Mouse (Mus musculus) lung, postnatal 0 days (tissue): ENCODE results near the gene Fam102a. TPM values are rescaled to one million over a fixed set of nuclear protein-coding genes. Genes with fewer than 3 reads are reported as not detected.
A peak's percentile ranks its signal among the peaks of the same experiment; 100 is the strongest.

Experiments
- ATAC-seq: fragments of 200-750 bp; cut with Nextera tagmentation; 2 replicates; pipeline ENCODE4 v1.8.0; 2017; ENCODE audit warnings: moderate library complexity
- DNase-seq: peaks from one replicate; pipeline ENCODE4 v3.0.0-alpha.2; 2016; ENCODE audit warnings: low spot score
- H3K27ac ChIP-seq: fragments of 300-500 bp; sonication (generic); 2 replicates; pipeline ENCODE4 v1.5.1; 2014; ENCODE audit warnings: antibody characterized with exemption, mild to moderate bottlenecking, low read length, mixed read lengths
- H3K27me3 ChIP-seq: fragments of 300-500 bp; sonication (generic); replicated peaks from 2 replicates; pipeline ENCODE4 v1.6.1; 2014; ENCODE audit warnings: low read length, mixed read lengths; ENCODE audit not compliant: insufficient read depth
- H3K36me3 ChIP-seq: fragments of 300-500 bp; sonication (generic); 2 replicates; pipeline ENCODE4 v1.6.1; 2014; ENCODE audit warnings: low read length, mixed read lengths; ENCODE audit not compliant: insufficient read depth
- H3K4me1 ChIP-seq: fragments of 300-500 bp; sonication (generic); 2 replicates; pipeline ENCODE4 v1.6.1; 2014; ENCODE audit warnings: antibody characterized with exemption, low read depth, low read length, mixed read lengths; ENCODE audit not compliant: insufficient read depth
- H3K4me2 ChIP-seq: fragments of 300-500 bp; sonication (generic); replicated peaks from 2 replicates; pipeline ENCODE4 v1.6.1; 2014; ENCODE audit warnings: low read depth, mild to moderate bottlenecking, low read length, moderate library complexity, mixed read lengths
- H3K4me3 ChIP-seq: fragments of 300-500 bp; sonication (generic); 2 replicates; pipeline ENCODE4 v1.5.1; 2014; ENCODE audit warnings: low read depth, low read length
- H3K9ac ChIP-seq: fragments of 300-500 bp; sonication (generic); replicated peaks from 2 replicates; pipeline ENCODE4 v1.6.1; 2014; ENCODE audit warnings: low read depth, mild to moderate bottlenecking
- H3K9me3 ChIP-seq: fragments of 300-500 bp; sonication (generic); 2 replicates; pipeline ENCODE4 v1.6.1; 2016; ENCODE audit warnings: low read length, mixed read lengths
- CTCF ChIP-seq: IDR thresholded peaks from 2 replicates; pipeline ENCODE4 v1.5.1; 2016; ENCODE audit warnings: antibody characterized with exemption, mild to moderate bottlenecking
- EP300 ChIP-seq: IDR thresholded peaks from 2 replicates; pipeline ENCODE4 v1.6.1; 2016; ENCODE audit warnings: antibody characterized with exemption, mild to moderate bottlenecking, control low read depth
- WGBS: fragments of 180-500 bp; shearing (Covaris S2); extraction: QIAGEN DNeasy Blood & Tissue Kit; methylation state at CpG from one replicate; pipeline ENCODE4 v1.1.7; 2014; 5-methylcytosine and 5-hydroxymethylcytosine counted together
- polyA plus RNA-seq: library from polyadenylated mRNA; unstranded; fragments of >200 nt; fragmentation: Nextera tagmentation; extraction: Ambion mirVana; gene quantifications from 2 replicates; pipeline ENCODE4 v1.2.1, GENCODE M21; 2015

The Fam102a gene
- polyA plus RNA-seq, 1 experiment from 2014 or later = 8.0 TPM

DNA sequence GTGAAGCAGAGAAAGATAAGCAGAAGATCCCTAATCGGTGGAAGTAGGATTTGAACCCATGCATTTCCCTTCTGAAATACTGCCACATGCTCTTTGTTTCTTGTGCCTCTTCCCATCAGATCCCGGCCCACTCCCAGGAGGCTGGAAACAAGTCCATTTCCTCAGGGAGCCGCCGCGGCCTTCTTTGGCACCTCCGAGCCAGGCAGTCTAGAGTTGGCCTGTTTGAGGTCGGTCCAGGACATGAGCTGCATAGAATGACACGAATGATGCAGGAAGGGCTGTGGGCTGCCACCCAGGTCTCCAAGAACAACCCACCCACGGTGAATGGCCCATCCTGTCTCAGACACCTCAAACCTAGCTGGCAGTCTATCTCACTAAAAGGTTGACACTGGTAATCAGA lies 41.4 kb downstream of the Fam102a start:
- Histone ChIP-seq H3K4me2 (no peak overlapping the region), H3K9ac (no peak overlapping the region), H3K4me1 (no peaks in the 10 kb centered on the region; the same call in 1 of the 2 replicates), H3K27ac (no peak overlapping the region), H3K27me3 (peaks cover 10% of the 10 kb centered on the region; the same call in 1 of the 2 replicates), H3K4me3 (no peak overlapping the region), H3K9me3 (no peaks in the 10 kb centered on the region), H3K36me3 (no peaks in the 10 kb centered on the region)
- 74% methylated on average over 9 of the region's 9 CpGs for WGBS
- DNase-seq (no peak), ATAC-seq (no peak)
- TF ChIP-seq CTCF = no peak
- TF ChIP-seq EP300 = no peak

GRCm38 (mm10) chr2:32578146-32579046 lies 43.3 kb downstream of the Fam102a start:
- no peak overlapping the region for H3K9ac ChIP-seq
- ATAC-seq (peak; percentile 13; the same call in 1 of the 2 replicates), DNase-seq (no peak)
- TF ChIP-seq EP300 (no peak), CTCF (no peak)
- H3K4me1 ChIP-seq = no peaks in the 10 kb centered on the region
- H3K4me3 ChIP-seq = no peak overlapping the region
- H3K9me3 ChIP-seq = no peaks in the 10 kb centered on the region
- peaks cover 10% of the 10 kb centered on the region; the same call in 1 of the 2 replicates for H3K27me3 ChIP-seq
- no peak overlapping the region for H3K27ac ChIP-seq
- WGBS = 35% methylated on average over 25 of the region's 30 CpGs
- no peaks in the 10 kb centered on the region for H3K36me3 ChIP-seq
- H3K4me2 ChIP-seq = no peak overlapping the region

GRCm38 (mm10) chr2:32581450-32582095 lies 46.4 kb downstream of the Fam102a start:
- WGBS = 38% methylated on average over 19 of the region's 19 CpGs
- TF ChIP-seq EP300 = no peak
- TF ChIP-seq CTCF = peak; percentile 33
- H3K9me3 ChIP-seq = no peaks in the 10 kb centered on the region
- no peak overlapping the region for H3K4me2 ChIP-seq
- H3K4me1 ChIP-seq = no peaks in the 10 kb centered on the region
- DNase-seq = peak; percentile 89
- H3K36me3 ChIP-seq = no peaks in the 10 kb centered on the region
- peak; percentile 71 for ATAC-seq
- no peak overlapping the region for H3K27ac ChIP-seq
- no peak overlapping the region for H3K9ac ChIP-seq
- H3K27me3 ChIP-seq = peaks cover 5% of the 10 kb centered on the region; the same call in 1 of the 2 replicates
- H3K4me3 ChIP-seq = no peak overlapping the region

DNA sequence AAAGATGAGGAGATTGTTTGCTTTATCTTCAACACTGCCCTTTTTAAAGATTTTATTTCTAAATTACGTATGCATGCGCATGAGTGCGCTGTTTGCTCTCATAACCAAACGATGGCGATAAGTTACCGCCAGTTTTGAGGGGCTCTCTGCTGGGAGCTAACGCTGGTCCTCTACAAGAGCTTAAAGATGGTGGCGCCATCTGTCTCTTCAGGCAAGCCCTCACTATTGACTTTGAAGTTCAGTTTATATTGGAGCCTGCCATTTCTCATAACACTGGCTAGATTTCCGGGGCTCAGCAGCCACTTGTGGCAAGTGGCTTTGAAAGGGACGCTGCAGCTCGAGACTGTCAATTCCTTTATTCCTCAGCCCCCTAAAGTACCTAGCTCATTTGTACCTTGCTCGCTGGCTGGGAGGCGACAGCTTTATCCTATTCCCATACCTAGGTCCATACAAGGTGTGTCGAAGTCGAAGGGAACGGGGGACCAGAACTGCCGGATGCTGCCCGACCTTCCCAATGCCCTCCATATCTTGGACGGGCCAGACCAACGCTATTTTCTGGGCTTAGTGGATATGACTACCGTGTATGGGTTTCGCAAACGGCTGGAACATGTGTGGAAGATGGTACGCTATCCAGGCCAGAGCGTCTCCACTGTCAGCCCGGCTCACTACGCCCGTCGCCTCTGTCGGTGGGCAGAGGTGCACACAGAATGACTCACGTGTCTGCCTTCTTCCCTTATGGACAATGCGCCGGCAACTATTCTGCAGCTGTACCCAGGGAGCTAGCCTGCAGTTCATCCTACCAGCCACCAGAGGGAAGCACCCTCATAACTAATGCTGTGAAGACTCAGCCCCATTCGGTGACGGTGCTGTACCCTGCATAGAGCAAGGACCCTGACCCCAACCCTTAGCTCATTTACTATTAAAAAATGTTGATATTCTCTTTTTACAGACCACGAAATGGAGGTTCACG lies 48.0 kb downstream of the Fam102a start:
- Histone ChIP-seq H3K36me3 (no peaks in the 10 kb centered on the region), H3K27me3 (peaks cover 5% of the 10 kb centered on the region; the same call in 1 of the 2 replicates), H3K4me1 (peaks cover 2% of the 10 kb centered on the region; the same call in 1 of the 2 replicates), H3K9me3 (no peaks in the 10 kb centered on the region), H3K9ac (no peak overlapping the region), H3K4me3 (no peak overlapping the region), H3K27ac (no peak overlapping the region), H3K4me2 (peak overlapping the region; percentile 33)
- DNase-seq = peak; percentile 92
- TF ChIP-seq CTCF = peak; percentile 99
- no peak for TF ChIP-seq EP300
- peak; percentile 59 for ATAC-seq
- WGBS = 9% methylated on average over 37 of the region's 37 CpGs

DNA sequence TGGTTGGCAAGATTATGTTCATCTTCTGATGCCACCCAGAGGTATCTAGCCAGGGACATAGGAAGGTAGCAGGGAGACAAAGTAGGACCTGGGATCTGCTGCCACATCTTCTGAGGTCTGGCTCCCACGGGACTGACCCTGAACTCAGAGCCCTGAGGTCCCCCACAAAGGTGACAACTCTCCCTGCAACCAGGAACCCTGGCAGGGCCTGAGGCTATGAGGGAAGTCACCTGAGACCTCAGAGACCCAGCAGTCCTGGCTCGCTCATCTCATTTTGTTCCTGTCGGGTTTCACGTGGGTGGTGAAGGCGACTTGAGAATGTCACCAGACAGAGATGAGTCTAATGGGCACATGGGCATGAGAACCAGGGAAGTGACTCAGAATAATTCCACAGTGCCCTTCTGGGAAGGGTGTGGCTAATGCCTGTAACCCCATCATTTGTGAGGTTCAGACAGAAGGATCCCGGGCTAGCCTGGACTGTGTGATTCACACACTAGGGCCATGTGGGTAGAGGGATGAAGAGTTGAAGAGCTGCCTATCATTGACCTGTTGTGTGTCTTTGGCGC lies 50.1 kb downstream of the Fam102a start:
- DNase-seq = no peak
- 86% methylated on average over 7 of the region's 7 CpGs for WGBS
- TF ChIP-seq EP300 (no peak), CTCF (no peak)

More for the DNA sequence above, 50.1 kb downstream of the Fam102a start:
- H3K27me3 ChIP-seq = no peaks in the 10 kb centered on the region
- no peaks in the 10 kb centered on the region for H3K9me3 ChIP-seq
- ATAC-seq = no peak
- H3K4me1 ChIP-seq = peaks cover 9% of the 10 kb centered on the region; the same call in 1 of the 2 replicates
- no peak overlapping the region for H3K4me3 ChIP-seq
- no peak overlapping the region for H3K27ac ChIP-seq
- H3K4me2 ChIP-seq = no peak overlapping the region
- H3K36me3 ChIP-seq = no peaks in the 10 kb centered on the region
- no peak overlapping the region for H3K9ac ChIP-seq
